Comparison of ENCODE assay signal across 7 mouse cellular contexts in genomic region chr5:110094847-110095213, GRCm38 (mm10). TPM values are rescaled to one million over a fixed set of nuclear protein-coding genes. Genes with fewer than 3 reads are reported as not detected.
DNase-seq lines count a peak whose midpoint lies in the region; ATAC-seq lines count a peak whose summit lies in the region.

No protein-coding gene starts in this region.

- peak overlapping the region; percentile 50 for H3K4me2 ChIP-seq in neural tube, embryonic 11.5 days (ENCODE audit: low read depth)
- H3K4me2 ChIP-seq in liver, embryonic 11.5 days = peak overlapping the region; percentile 66
- H3K4me2 ChIP-seq in stomach, embryonic 16.5 days (ENCODE audit: low read depth, low read length) = peak overlapping the region; percentile 81

- H3K4me3 ChIP-seq in neural tube, embryonic 11.5 days (ENCODE audit: low read depth, low read length) = peak overlapping the region; percentile 49
- H3K4me3 ChIP-seq in forebrain, embryonic 10.5 days = peak overlapping the region; percentile 67
- H3K4me3 ChIP-seq in liver, embryonic 11.5 days (ENCODE audit: low read depth, low read length) = peak overlapping the region; percentile 52
- peak overlapping the region; percentile 55 for H3K4me3 ChIP-seq in stomach, embryonic 16.5 days (replicated peaks; ENCODE audit: low read length)

- H3K9me3 ChIP-seq in neural tube, embryonic 11.5 days (ENCODE audit: control insufficient read depth, low read length) = no peaks in the 10 kb centered on the region
- H3K9me3 ChIP-seq in forebrain, embryonic 10.5 days = no peaks in the 10 kb centered on the region
- no peaks in the 10 kb centered on the region for H3K9me3 ChIP-seq in liver, embryonic 11.5 days (ENCODE audit: control insufficient read depth, low read length)
- H3K9me3 ChIP-seq in stomach, embryonic 16.5 days (replicated peaks; ENCODE audit: control insufficient read depth, low read length) = no peaks in the 10 kb centered on the region

- DNase-seq in neural tube, embryonic 11.5 days (ENCODE audit: low spot score) = no peak
- DNase-seq in neural tube, embryonic 10.5 days (ENCODE audit: extremely low spot score, low spot score) = no peak
- DNase-seq in forebrain, embryonic 10.5 days (ENCODE audit: extremely low spot score, low spot score) = no peak
- no peak for DNase-seq in liver, embryonic 11.5 days (ENCODE audit: low spot score)
- DNase-seq in right cerebral cortex, adult 18-20 months = no peak
- no peak for DNase-seq in right cerebral cortex, postnatal 36 days (ENCODE audit: low spot score in 2 of 2)

- no peaks in the 10 kb centered on the region for H3K4me1 ChIP-seq in neural tube, embryonic 11.5 days (ENCODE audit: control insufficient read depth, insufficient read depth, low read length)
- H3K4me1 ChIP-seq in forebrain, embryonic 10.5 days = peaks cover 28% of the 10 kb centered on the region
- H3K4me1 ChIP-seq in liver, embryonic 11.5 days (replicated peaks; ENCODE audit: control insufficient read depth, insufficient read depth, low read length) = no peaks in the 10 kb centered on the region; the same call in 1 of the 2 replicates
- H3K4me1 ChIP-seq in stomach, embryonic 16.5 days (ENCODE audit: control insufficient read depth, insufficient read depth, low read length) = 0 out of 2 replicates have a peak, but pooled peaks cover 7% of the 10 kb centered on the region

- WGBS in neural tube, embryonic 11.5 days = 8% methylated on average over 4 of the region's 4 CpGs
- WGBS in forebrain, embryonic 10.5 days = 11% methylated on average over 4 of the region's 4 CpGs
- WGBS in liver, embryonic 11.5 days = 6% methylated on average over 4 of the region's 4 CpGs
- WGBS in stomach, embryonic 16.5 days = 3% methylated on average over 4 of the region's 4 CpGs

- no peaks in the 10 kb centered on the region for H3K36me3 ChIP-seq in neural tube, embryonic 11.5 days (ENCODE audit: control insufficient read depth, insufficient read depth, low read length)
- H3K36me3 ChIP-seq in forebrain, embryonic 10.5 days (replicated peaks) = no peaks in the 10 kb centered on the region
- H3K36me3 ChIP-seq in liver, embryonic 11.5 days (ENCODE audit: control insufficient read depth, insufficient read depth, low read length) = no peaks in the 10 kb centered on the region
- no peaks in the 10 kb centered on the region for H3K36me3 ChIP-seq in stomach, embryonic 16.5 days (ENCODE audit: control insufficient read depth, insufficient read depth, low read length)

- H3K27me3 ChIP-seq in neural tube, embryonic 11.5 days (ENCODE audit: control insufficient read depth, insufficient read depth, low read length) = no peaks in the 10 kb centered on the region
- no peaks in the 10 kb centered on the region; the same call in 1 of the 2 replicates for H3K27me3 ChIP-seq in forebrain, embryonic 10.5 days (ENCODE audit: poor library complexity, severe bottlenecking)
- no peaks in the 10 kb centered on the region for H3K27me3 ChIP-seq in liver, embryonic 11.5 days (replicated peaks; ENCODE audit: control insufficient read depth, insufficient read depth, low read length)
- H3K27me3 ChIP-seq in stomach, embryonic 16.5 days (ENCODE audit: control insufficient read depth, insufficient read depth, low read length) = no peaks in the 10 kb centered on the region

- peak overlapping the region; percentile 19; the same call in 1 of the 2 replicates for H3K9ac ChIP-seq in neural tube, embryonic 11.5 days (ENCODE audit: low read length)
- peak overlapping the region; percentile 65 for H3K9ac ChIP-seq in liver, embryonic 11.5 days (ENCODE audit: low read depth, low read length)
- H3K9ac ChIP-seq in stomach, embryonic 16.5 days (ENCODE audit: low read length) = peak overlapping the region; percentile 63

- no peak overlapping the region for H3K27ac ChIP-seq in neural tube, embryonic 11.5 days (ENCODE audit: low read depth, low read length)
- H3K27ac ChIP-seq in forebrain, embryonic 10.5 days = peak overlapping the region; percentile 92
- peak overlapping the region; percentile 53 for H3K27ac ChIP-seq in liver, embryonic 11.5 days (ENCODE audit: low read depth, low read length)
- H3K27ac ChIP-seq in stomach, embryonic 16.5 days (ENCODE audit: low read length) = peak overlapping the region; percentile 34

- ATAC-seq in neural tube, embryonic 11.5 days (ENCODE audit: insufficient read depth, low FRiP score, low TSS enrichment) = peak; percentile 16; the same call in 1 of the 2 replicates
- ATAC-seq in liver, embryonic 11.5 days (replicated peaks; ENCODE audit: low FRiP score) = peak; percentile 43
- ATAC-seq in stomach, embryonic 16.5 days (ENCODE audit: insufficient read depth, low FRiP score) = no peak

RNA-seq across cellular contexts. Expression of gene Gm35315, which starts 0.6 kb away (rescaled TPM):
- polyA plus RNA-seq in neural tube, embryonic 11.5 days (2014; fragmentation: Nextera tagmentation; extraction: Ambion mirVana) = 0.62 and 0.82 TPM in 2 replicates
- polyA plus RNA-seq in forebrain, embryonic 10.5 days (2016; fragmentation: Nextera tagmentation; extraction: Ambion mirVana) = 3.5 and 3.8 TPM in 2 replicates
- 2.0 and 3.1 TPM in 2 replicates for polyA plus RNA-seq in liver, embryonic 11.5 days (2014; fragmentation: Nextera tagmentation; extraction: Ambion mirVana)
- polyA plus RNA-seq in stomach, embryonic 16.5 days (2015; fragmentation: Nextera tagmentation; extraction: Ambion mirVana) = 1.8 and 2.0 TPM in 2 replicates

RNA-seq across cellular contexts. Expression of gene Plcxd1, which starts 4.9 kb away (rescaled TPM):
- 0.32 and 0.73 TPM in 2 replicates for polyA plus RNA-seq in neural tube, embryonic 11.5 days (2014; fragmentation: Nextera tagmentation; extraction: Ambion mirVana)
- 1.3 and 1.5 TPM in 2 replicates for polyA plus RNA-seq in forebrain, embryonic 10.5 days (2016; fragmentation: Nextera tagmentation; extraction: Ambion mirVana)
- 0.71 and 1.3 TPM in 2 replicates for polyA plus RNA-seq in liver, embryonic 11.5 days (2014; fragmentation: Nextera tagmentation; extraction: Ambion mirVana)
- polyA plus RNA-seq in stomach, embryonic 16.5 days (2015; fragmentation: Nextera tagmentation; extraction: Ambion mirVana) = 1.3 and 1.4 TPM in 2 replicates

RNA-seq across cellular contexts. Expression of gene Gtpbp6, which starts 13.2 kb away (rescaled TPM):
- 31.7 and 32.7 TPM in 2 replicates for polyA plus RNA-seq in neural tube, embryonic 11.5 days (2014; fragmentation: Nextera tagmentation; extraction: Ambion mirVana)
- 32.8 and 32.9 TPM in 2 replicates for polyA plus RNA-seq in forebrain, embryonic 10.5 days (2016; fragmentation: Nextera tagmentation; extraction: Ambion mirVana)
- 18.7 and 20.9 TPM in 2 replicates for polyA plus RNA-seq in liver, embryonic 11.5 days (2014; fragmentation: Nextera tagmentation; extraction: Ambion mirVana)
- 25.8 and 29.0 TPM in 2 replicates for polyA plus RNA-seq in stomach, embryonic 16.5 days (2015; fragmentation: Nextera tagmentation; extraction: Ambion mirVana)

RNA-seq across cellular contexts. Expression of gene Zfp605, which starts 15.1 kb away (rescaled TPM):
- polyA plus RNA-seq in neural tube, embryonic 11.5 days (2014; fragmentation: Nextera tagmentation; extraction: Ambion mirVana) = 5.0 and 6.8 TPM in 2 replicates
- polyA plus RNA-seq in forebrain, embryonic 10.5 days (2016; fragmentation: Nextera tagmentation; extraction: Ambion mirVana) = 7.0 and 7.4 TPM in 2 replicates
- 3.4 and 3.6 TPM in 2 replicates for polyA plus RNA-seq in liver, embryonic 11.5 days (2014; fragmentation: Nextera tagmentation; extraction: Ambion mirVana)
- polyA plus RNA-seq in stomach, embryonic 16.5 days (2015; fragmentation: Nextera tagmentation; extraction: Ambion mirVana) = 2.7 and 3.0 TPM in 2 replicates

RNA-seq across cellular contexts. Expression of gene Gm17655, which starts 22.5 kb away (rescaled TPM):
- 8.2 and 9.5 TPM in 2 replicates for polyA plus RNA-seq in neural tube, embryonic 11.5 days (2014; fragmentation: Nextera tagmentation; extraction: Ambion mirVana)
- 6.1 and 6.4 TPM in 2 replicates for polyA plus RNA-seq in forebrain, embryonic 10.5 days (2016; fragmentation: Nextera tagmentation; extraction: Ambion mirVana)
- polyA plus RNA-seq in liver, embryonic 11.5 days (2014; fragmentation: Nextera tagmentation; extraction: Ambion mirVana) = 2.7 and 7.0 TPM in 2 replicates
- 2.8 and 5.3 TPM in 2 replicates for polyA plus RNA-seq in stomach, embryonic 16.5 days (2015; fragmentation: Nextera tagmentation; extraction: Ambion mirVana)
